Mouse (Mus musculus): ENCODE measurements around the gene Cnpy1.
A peak's percentile ranks its signal among the peaks of the same experiment; 100 is the strongest.

The Cnpy1 gene

GRCm38 (mm10) chr5:28239829-28240228, 5.8 kb downstream of the Cnpy1 start:
- no peak for DNase-seq (ENCODE audit: low spot score in 2 of 2)

GRCm38 (mm10) chr5:28238876-28239275, 6.7 kb downstream of the Cnpy1 start:
- DNase-seq (ENCODE audit: low spot score in 2 of 2): no peak

- peak in 1 of 2 experiments; percentile 49 for DNase-seq (ENCODE audit: low spot score in 2 of 2)
Measured at GRCm38 (mm10) chr5:28238152-28238551, 7.5 kb downstream of the Cnpy1 start.

- no peak for DNase-seq (ENCODE audit: low spot score in 2 of 2)
Measured at GRCm38 (mm10) chr5:28237715-28238114, 7.9 kb downstream of the Cnpy1 start.

GRCm38 (mm10) chr5:28237055-28237454, 8.6 kb downstream of the Cnpy1 start:
- peak in 1 of 2 experiments; percentile 80 for DNase-seq (ENCODE audit: low spot score in 2 of 2)

GRCm38 (mm10) chr5:28236098-28236497, 9.5 kb downstream of the Cnpy1 start:
- DNase-seq (ENCODE audit: low spot score in 2 of 2): no peak

GRCm38 (mm10) chr5:28232101-28232500, 13.5 kb downstream of the Cnpy1 start:
- no peak for DNase-seq (ENCODE audit: low spot score in 2 of 2)

- DNase-seq (ENCODE audit: low spot score in 2 of 2): no peak
Measured at GRCm38 (mm10) chr5:28219596-28219995, 26.0 kb downstream of the Cnpy1 start.

GRCm38 (mm10) chr5:28213441-28213840, 32.2 kb downstream of the Cnpy1 start:
- DNase-seq (ENCODE audit: low spot score in 2 of 2): no peak

GRCm38 (mm10) chr5:28211651-28212310, 33.8 kb downstream of the Cnpy1 start:
- no peak for DNase-seq (ENCODE audit: low spot score in 2 of 2)

GRCm38 (mm10) chr5:28210591-28211550, 34.7 kb downstream of the Cnpy1 start:
- DNase-seq (ENCODE audit: low spot score in 2 of 2): no peak

GRCm38 (mm10) chr5:28209549-28210431, 35.8 kb downstream of the Cnpy1 start:
- peak; percentile 34 to 77 for DNase-seq (ENCODE audit: low spot score in 2 of 2)

GRCm38 (mm10) chr5:28208726-28209520, 36.7 kb downstream of the Cnpy1 start:
- DNase-seq (ENCODE audit: low spot score in 2 of 2): no peak

- no peak for DNase-seq (ENCODE audit: low spot score in 2 of 2)
Measured at GRCm38 (mm10) chr5:28207043-28207442, 38.6 kb downstream of the Cnpy1 start.

GRCm38 (mm10) chr5:28206448-28206847, 39.2 kb downstream of the Cnpy1 start:
- no peak for DNase-seq (ENCODE audit: low spot score in 2 of 2)

- DNase-seq (ENCODE audit: low spot score in 2 of 2): no peak
Measured at GRCm38 (mm10) chr5:28204678-28205077, 40.9 kb downstream of the Cnpy1 start.

- no peak for DNase-seq (ENCODE audit: low spot score in 2 of 2)
Measured at GRCm38 (mm10) chr5:28203086-28203485, 42.5 kb downstream of the Cnpy1 start.

- DNase-seq (ENCODE audit: low spot score in 2 of 2): no peak
Measured at GRCm38 (mm10) chr5:28199089-28199873, 46.3 kb downstream of the Cnpy1 start.

- no peak for DNase-seq (ENCODE audit: low spot score in 2 of 2)
Measured at GRCm38 (mm10) chr5:28195473-28195872, 50.1 kb downstream of the Cnpy1 start.

GRCm38 (mm10) chr5:28192099-28192454, 53.5 kb downstream of the Cnpy1 start:
- no peak for DNase-seq (ENCODE audit: low spot score in 2 of 2)
